Mouse (Mus musculus): ENCODE measurements around the gene Taf8. TPM values are rescaled to one million over a fixed set of nuclear protein-coding genes. Genes with fewer than 3 reads are reported as not detected.

The Taf8 gene
- polyA plus RNA-seq, 1 experiment from 2014 or later = 22.0 TPM

Other genes with a start within 250 kb of the Taf8 start
- gene Mrps10, start 133.4 kb downstream of the Taf8 start, polyA plus RNA-seq (2015; fragmentation: Nextera tagmentation; extraction: Ambion mirVana) = 73.1 and 73.2 TPM in 2 replicates
- 0.30 and 0.57 TPM in 2 replicates for gene Guca1b, start 116.9 kb downstream of the Taf8 start, polyA plus RNA-seq (2015; fragmentation: Nextera tagmentation; extraction: Ambion mirVana)
- gene Guca1a, start 101.7 kb downstream of the Taf8 start, polyA plus RNA-seq (2015; fragmentation: Nextera tagmentation; extraction: Ambion mirVana) = 0.60 and 0.92 TPM in 2 replicates
- 0.26 and 0.33 TPM in 2 replicates for gene AI661453, start 65.7 kb downstream of the Taf8 start, polyA plus RNA-seq (2015; fragmentation: Nextera tagmentation; extraction: Ambion mirVana)
- 0.44 and 0.77 TPM in 2 replicates for gene 1700001C19Rik, start 64.9 kb downstream of the Taf8 start, polyA plus RNA-seq (2015; fragmentation: Nextera tagmentation; extraction: Ambion mirVana)
- 74.0 and 87.8 TPM in 2 replicates for gene Ccnd3, start 2.8 kb upstream of the Taf8 start, polyA plus RNA-seq (2015; fragmentation: Nextera tagmentation; extraction: Ambion mirVana)
- gene Bysl, start 109.2 kb upstream of the Taf8 start, polyA plus RNA-seq (2015; fragmentation: Nextera tagmentation; extraction: Ambion mirVana) = 39.7 TPM in 2 replicates
- gene Med20, start 109.3 kb upstream of the Taf8 start, polyA plus RNA-seq (2015; fragmentation: Nextera tagmentation; extraction: Ambion mirVana) = 49.6 and 50.4 TPM in 2 replicates
- 2.0 and 2.9 TPM in 2 replicates for gene Gm20517, start 109.3 kb upstream of the Taf8 start, polyA plus RNA-seq (2015; fragmentation: Nextera tagmentation; extraction: Ambion mirVana)
- gene Usp49, start 128.4 kb upstream of the Taf8 start, polyA plus RNA-seq (2015; fragmentation: Nextera tagmentation; extraction: Ambion mirVana) = 9.0 and 9.5 TPM in 2 replicates
- 242 and 256 TPM in 2 replicates for gene Tomm6, start 186.1 kb upstream of the Taf8 start, polyA plus RNA-seq (2015; fragmentation: Nextera tagmentation; extraction: Ambion mirVana)
- gene Frs3, start 186.7 kb upstream of the Taf8 start, polyA plus RNA-seq (2015; fragmentation: Nextera tagmentation; extraction: Ambion mirVana) = 46.7 and 49.0 TPM in 2 replicates
- gene Gm21981, start 192.2 kb upstream of the Taf8 start, polyA plus RNA-seq (2015; fragmentation: Nextera tagmentation; extraction: Ambion mirVana) = 0.79 and 1.0 TPM in 2 replicates
- gene Prickle4, start 192.4 kb upstream of the Taf8 start, polyA plus RNA-seq (2015; fragmentation: Nextera tagmentation; extraction: Ambion mirVana) = 0.80 and 1.3 TPM in 2 replicates
- not detected in 2 replicates for gene Pgc, start 224.6 kb upstream of the Taf8 start, polyA plus RNA-seq (2015; fragmentation: Nextera tagmentation; extraction: Ambion mirVana)
- gene Tfeb, start 234.7 kb upstream of the Taf8 start, polyA plus RNA-seq (2015; fragmentation: Nextera tagmentation; extraction: Ambion mirVana) = 3.2 and 3.8 TPM in 2 replicates